Mouse (Mus musculus): ENCODE data around the gene Tefm.
"Not testable (repeated sequence)": the region's sequence is repeated elsewhere in the genome, so short reads cannot be mapped to it uniquely, and the experiment has no call there.

- not testable (repeated sequence) for TF ChIP-seq CTCF (IDR thresholded peaks at IDR 0.05); POLR2A (IDR thresholded peaks at IDR 0.05; ENCODE audit: insufficient read depth, low read depth, low read length); EP300 (IDR thresholded peaks at IDR 0.05; ENCODE audit: insufficient read depth, low read depth, low read length)
These were observed 43.5 kb upstream of the Tefm start for GRCm38 (mm10) chr11:80185441-80185976.

All from heart, adult 2 months (tissue).